Mouse (Mus musculus): ENCODE measurements around the gene F2rl3. TPM values are rescaled to one million over a fixed set of nuclear protein-coding genes. Genes with fewer than 3 reads are reported as not detected.
A peak's percentile ranks its signal among the peaks of the same experiment; 100 is the strongest.

The F2rl3 gene
- total and polyA plus RNA-seq, 2 experiments from 2014 or later, result 0.29 to 0.68 TPM

- peaks cover 13% of the 10 kb centered on the region; the same call in 1 of the 2 replicates for H3K36me3 ChIP-seq (ENCODE audit: insufficient read depth, low read length)
- no peak overlapping the region for H3K4me3 ChIP-seq (ENCODE audit: low read length)
- H3K9me3 ChIP-seq (ENCODE audit: low read length), result no peaks in the 10 kb centered on the region
- no peak overlapping the region for H3K27ac ChIP-seq
- H3K4me2 ChIP-seq (ENCODE audit: low read depth, low read length), result no peak overlapping the region
- no peaks in the 10 kb centered on the region for H3K4me1 ChIP-seq (ENCODE audit: insufficient read depth, low read length)
- H3K9ac ChIP-seq (replicated peaks; ENCODE audit: low read length), result no peak overlapping the region
- ATAC-seq (no peak), DNase-seq (ENCODE audit: low spot score) (no peak)
- no peak for TF ChIP-seq CTCF (IDR thresholded peaks at IDR 0.05; ENCODE audit: low read depth)
- WGBS, result 83% methylated on average over 3 of the region's 3 CpGs
- no peaks in the 10 kb centered on the region for H3K27me3 ChIP-seq (ENCODE audit: insufficient read depth, low read length)
Observed at GRCm38 (mm10) chr8:72760216-72760615, 1.5 kb upstream of the F2rl3 start.

- Histone ChIP-seq H3K36me3 (ENCODE audit: insufficient read depth, low read length) (peaks cover 3% of the 10 kb centered on the region; the same call in 1 of the 2 replicates), H3K4me2 (ENCODE audit: low read depth, low read length) (no peak overlapping the region), H3K9me3 (ENCODE audit: low read length) (no peaks in the 10 kb centered on the region), H3K4me3 (ENCODE audit: low read length) (no peak overlapping the region), H3K9ac (replicated peaks; ENCODE audit: low read length) (no peak overlapping the region), H3K4me1 (ENCODE audit: insufficient read depth, low read length) (no peaks in the 10 kb centered on the region), H3K27me3 (ENCODE audit: insufficient read depth, low read length) (no peaks in the 10 kb centered on the region), H3K27ac (no peak overlapping the region)
- 90% methylated on average over 12 of the region's 12 CpGs for WGBS
- DNase-seq (ENCODE audit: low spot score) (no peak), ATAC-seq (no peak)
- TF ChIP-seq CTCF (IDR thresholded peaks at IDR 0.05; ENCODE audit: low read depth), result no peak
Observed at GRCm38 (mm10) chr8:72762306-72762705, 626 bp downstream of the F2rl3 start.

GRCm38 (mm10) chr8:72765696-72766095 is 4.0 kb downstream of the F2rl3 start:
- Histone ChIP-seq H3K36me3 (ENCODE audit: insufficient read depth, low read length) (no peaks in the 10 kb centered on the region), H3K27me3 (ENCODE audit: insufficient read depth, low read length) (no peaks in the 10 kb centered on the region), H3K9ac (replicated peaks; ENCODE audit: low read length) (no peak overlapping the region), H3K27ac (no peak overlapping the region), H3K4me1 (ENCODE audit: insufficient read depth, low read length) (no peaks in the 10 kb centered on the region), H3K4me3 (ENCODE audit: low read length) (no peak overlapping the region), H3K4me2 (ENCODE audit: low read depth, low read length) (no peak overlapping the region), H3K9me3 (ENCODE audit: low read length) (no peaks in the 10 kb centered on the region)
- 72% methylated on average over 4 of the region's 4 CpGs for WGBS
- DNase-seq (ENCODE audit: low spot score), result no peak
- ATAC-seq, result no peak
- TF ChIP-seq CTCF (IDR thresholded peaks at IDR 0.05; ENCODE audit: low read depth), result no peak

- 16% methylated on average over 7 of the region's 7 CpGs for WGBS
- no peaks in the 10 kb centered on the region for H3K36me3 ChIP-seq (ENCODE audit: insufficient read depth, low read length)
- H3K4me1 ChIP-seq (ENCODE audit: insufficient read depth, low read length), result no peaks in the 10 kb centered on the region
- no peak for TF ChIP-seq CTCF (IDR thresholded peaks at IDR 0.05; ENCODE audit: low read depth)
- no peak overlapping the region for H3K4me2 ChIP-seq (ENCODE audit: low read depth, low read length)
- ATAC-seq (0 out of 2 replicates have a peak, but pooled peaks have one; percentile 48), DNase-seq (ENCODE audit: low spot score) (no peak)
- no peak overlapping the region for H3K4me3 ChIP-seq (ENCODE audit: low read length)
- H3K27ac ChIP-seq, result no peak overlapping the region
- no peak overlapping the region for H3K9ac ChIP-seq (replicated peaks; ENCODE audit: low read length)
- H3K27me3 ChIP-seq (ENCODE audit: insufficient read depth, low read length), result no peaks in the 10 kb centered on the region
- no peaks in the 10 kb centered on the region for H3K9me3 ChIP-seq (ENCODE audit: low read length)
Observed at GRCm38 (mm10) chr8:72766777-72767176, 5.1 kb downstream of the F2rl3 start.

- H3K27ac ChIP-seq, result no peak overlapping the region
- no peaks in the 10 kb centered on the region for H3K27me3 ChIP-seq (ENCODE audit: insufficient read depth, low read length)
- no peak overlapping the region for H3K4me3 ChIP-seq (ENCODE audit: low read length)
- H3K9me3 ChIP-seq (ENCODE audit: low read length), result no peaks in the 10 kb centered on the region
- H3K4me2 ChIP-seq (ENCODE audit: low read depth, low read length), result no peak overlapping the region
- ATAC-seq (no peak), DNase-seq (ENCODE audit: low spot score) (no peak)
- 92% methylated on average over 1 of the region's 1 CpGs for WGBS
- no peak overlapping the region for H3K9ac ChIP-seq (replicated peaks; ENCODE audit: low read length)
- TF ChIP-seq CTCF (IDR thresholded peaks at IDR 0.05; ENCODE audit: low read depth), result no peak
- H3K4me1 ChIP-seq (ENCODE audit: insufficient read depth, low read length), result no peaks in the 10 kb centered on the region
- no peaks in the 10 kb centered on the region for H3K36me3 ChIP-seq (ENCODE audit: insufficient read depth, low read length)
Observed at GRCm38 (mm10) chr8:72777797-72778196, 16.1 kb downstream of the F2rl3 start.

- Histone ChIP-seq H3K4me2 (ENCODE audit: low read depth, low read length) (no peak overlapping the region), H3K4me3 (ENCODE audit: low read length) (no peak overlapping the region), H3K27ac (no peak overlapping the region), H3K36me3 (ENCODE audit: insufficient read depth, low read length) (no peaks in the 10 kb centered on the region), H3K9me3 (ENCODE audit: low read length) (no peaks in the 10 kb centered on the region), H3K27me3 (ENCODE audit: insufficient read depth, low read length) (no peaks in the 10 kb centered on the region), H3K4me1 (ENCODE audit: insufficient read depth, low read length) (no peaks in the 10 kb centered on the region), H3K9ac (replicated peaks; ENCODE audit: low read length) (no peak overlapping the region)
- ATAC-seq (no peak), DNase-seq (ENCODE audit: low spot score) (no peak)
- TF ChIP-seq CTCF (IDR thresholded peaks at IDR 0.05; ENCODE audit: low read depth), result no peak
- 95% methylated on average over 4 of the region's 4 CpGs for WGBS
Observed at GRCm38 (mm10) chr8:72780644-72781043, 19.0 kb downstream of the F2rl3 start.

GRCm38 (mm10) chr8:72801583-72801982 is 39.9 kb downstream of the F2rl3 start:
- DNase-seq (ENCODE audit: low spot score) (no peak), ATAC-seq (no peak)
- Histone ChIP-seq H3K4me3 (ENCODE audit: low read length) (no peak overlapping the region), H3K4me1 (ENCODE audit: insufficient read depth, low read length) (no peaks in the 10 kb centered on the region), H3K27ac (no peak overlapping the region), H3K36me3 (ENCODE audit: insufficient read depth, low read length) (no peaks in the 10 kb centered on the region), H3K27me3 (ENCODE audit: insufficient read depth, low read length) (no peaks in the 10 kb centered on the region), H3K4me2 (ENCODE audit: low read depth, low read length) (no peak overlapping the region), H3K9ac (replicated peaks; ENCODE audit: low read length) (no peak overlapping the region), H3K9me3 (ENCODE audit: low read length) (no peaks in the 10 kb centered on the region)
- WGBS, result 84% methylated on average over 2 of the region's 2 CpGs
- no peak for TF ChIP-seq CTCF (IDR thresholded peaks at IDR 0.05; ENCODE audit: low read depth)

All from hindbrain, postnatal 0 days (tissue).